Mouse (Mus musculus) ES-Bruce4 (cell line): Measurements from ENCODE around the gene Hist1h3b.

Experiments used
- CTCF ChIP-seq: IDR thresholded peaks from one replicate; pipeline ENCODE4 v1.8.1; 2011; ENCODE audit warnings: low read depth, low read length
- EP300 ChIP-seq: IDR thresholded peaks from 2 replicates; pipeline ENCODE4 v1.6.1; 2011; ENCODE audit warnings: low read depth, low read length; ENCODE audit not compliant: insufficient read depth
- POLR2A ChIP-seq: IDR thresholded peaks from one replicate; pipeline ENCODE4 v1.8.1; 2011; ENCODE audit warnings: low read length; ENCODE audit not compliant: insufficient read depth

DNA sequence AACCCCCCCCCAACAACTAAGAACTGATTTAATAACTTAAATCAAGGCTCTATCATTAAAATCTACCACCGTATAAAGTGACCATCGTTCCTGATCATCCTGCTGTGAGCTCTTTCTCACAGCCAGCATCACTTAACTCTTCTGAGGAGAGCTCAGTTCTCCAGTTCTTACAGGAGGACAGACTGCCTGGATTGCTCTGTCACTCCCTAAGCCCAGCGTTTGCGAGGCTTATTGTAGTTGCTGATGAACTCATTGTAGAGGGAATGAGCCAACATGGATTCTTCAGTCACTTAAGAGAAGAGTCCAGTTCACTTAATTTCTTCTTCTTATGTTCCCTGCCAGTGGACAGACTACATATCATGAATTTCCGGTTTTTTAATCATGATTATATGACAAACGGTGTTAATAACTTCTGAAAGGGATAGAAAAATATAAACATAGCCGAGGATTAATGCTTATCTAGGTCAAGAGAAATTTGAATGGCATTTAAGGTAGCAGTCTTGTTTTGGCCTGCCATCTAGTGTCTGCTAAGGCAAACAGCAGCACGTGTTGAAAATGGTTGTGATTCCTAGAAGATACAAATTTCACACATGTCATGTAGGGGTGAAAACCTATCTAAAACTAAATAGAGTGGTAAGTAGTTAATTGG is 19.8 kb upstream of the Hist1h3b start:
- TF ChIP-seq POLR2A (no peak), EP300 (no peak), CTCF (peak; percentile 22)
